Mouse (Mus musculus): ENCODE results near the gene Rufy4. TPM values are rescaled to one million over a fixed set of nuclear protein-coding genes. Genes with fewer than 3 reads are reported as not detected.

Rufy4 gene
- total and polyA plus RNA-seq, 3 experiments, result not detected

- DNase-seq (ENCODE audit: extremely low read depth), result no peak
- in situ Hi-C loops (cut with MboI; ENCODE audit: low pct_ligation_motif_present, low pct_unique_long_range_greater_than_20kb, low sequenced_read_pairs), result no loop called here
- H3K4me2 ChIP-seq (ENCODE audit: insufficient read depth, low read depth, poor library complexity, severe bottlenecking), result no peak overlapping the region
These were observed 50.4 kb downstream of the Rufy4 start for GRCm38 (mm10) chr1:74175731-74176130.

GRCm38 (mm10) chr1:74178618-74179017, 53.3 kb downstream of the Rufy4 start:
- no peak overlapping the region for H3K27ac ChIP-seq (ENCODE audit: insufficient read depth, low read depth)
- dilution Hi-C loops (cut with MboI; ENCODE audit: extremely low pct_ligation_motif_present, extremely low pct_unique_long_range_greater_than_20kb, low sequenced_read_pairs) (no loop called here), in situ Hi-C loops (cut with MboI; ENCODE audit: low pct_ligation_motif_present, low pct_unique_long_range_greater_than_20kb, low sequenced_read_pairs) (no loop called here)
- H3K36me3 ChIP-seq (replicated peaks in 1 of 2; ENCODE audit: control insufficient read depth in 1 of 2, insufficient read depth in 1 of 2, low read length in 1 of 2), result no peaks in the 10 kb centered on the region
- peaks cover 0 to 3% of the 10 kb centered on the region in 2 experiments; a peak in 1 of 4 replicates for H3K4me1 ChIP-seq (ENCODE audit: control insufficient read depth in 1 of 2, insufficient read depth in 2 of 2)
- TF ChIP-seq JUND (conservative IDR thresholded peaks at IDR 0.05; ENCODE audit: low read depth, low read length), result no peak
- no peak for TF ChIP-seq ZC3H11A (IDR thresholded peaks at IDR 0.05; ENCODE audit: low read depth, low read length)
- no peak for TF ChIP-seq POLR2A (IDR thresholded peaks at IDR 0.05; ENCODE audit: low read depth, low read length)
- TF ChIP-seq MAX (IDR thresholded peaks at IDR 0.05; ENCODE audit: low read length), result no peak
- TF ChIP-seq SMC3 (IDR thresholded peaks at IDR 0.05; ENCODE audit: low read depth, low read length), result no peak
- TF ChIP-seq HCFC1 (IDR thresholded peaks at IDR 0.05; ENCODE audit: low read depth, low read length), result no peak
- TF ChIP-seq NELFE (IDR thresholded peaks at IDR 0.05; ENCODE audit: low read depth, low read length), result no peak
- TF ChIP-seq GABPA (IDR thresholded peaks at IDR 0.05; ENCODE audit: insufficient replicate concordance, low read depth, low read length), result no peak
- TF ChIP-seq ZKSCAN1 (IDR thresholded peaks at IDR 0.05; ENCODE audit: borderline replicate concordance, low read depth, low read length), result no peak
- no peak for TF ChIP-seq MXI1 (IDR thresholded peaks at IDR 0.05; ENCODE audit: low read depth, low read length)
- TF ChIP-seq ETS1 (conservative IDR thresholded peaks at IDR 0.05; ENCODE audit: low read depth, low read length), result no peak
- TF ChIP-seq IRF4 (IDR thresholded peaks at IDR 0.05; ENCODE audit: low read depth, low read length), result no peak
- no peaks in the 10 kb centered on the region for H3K9me3 ChIP-seq (replicated peaks; ENCODE audit: low read length)
- H3K9ac ChIP-seq (ENCODE audit: insufficient read depth, low read depth), result no peak overlapping the region
- no peaks in the 10 kb centered on the region for H3K27me3 ChIP-seq (replicated peaks)
- no peak for DNase-seq (ENCODE audit: extremely low read depth)
- H3K4me3 ChIP-seq (replicated peaks in 1 of 3; ENCODE audit: low read depth in 2 of 3, low read length in 2 of 3, poor library complexity in 1 of 3), result no peak overlapping the region
- no peak overlapping the region for H3K4me2 ChIP-seq (ENCODE audit: insufficient read depth, low read depth, poor library complexity, severe bottlenecking)
- H3K79me2 ChIP-seq (replicated peaks; ENCODE audit: control insufficient read depth, extremely low read depth, insufficient read depth, poor library complexity, severe bottlenecking), result no peaks in the 10 kb centered on the region

More at GRCm38 (mm10) chr1:74175731-74176130, 50.4 kb downstream of the Rufy4 start:
- Histone ChIP-seq H3K79me2 (replicated peaks; ENCODE audit: control insufficient read depth, extremely low read depth, insufficient read depth, poor library complexity, severe bottlenecking) (no peaks in the 10 kb centered on the region), H3K27ac (ENCODE audit: insufficient read depth, low read depth) (no peak overlapping the region), H3K36me3 (replicated peaks in 1 of 2; ENCODE audit: control insufficient read depth in 1 of 2, insufficient read depth in 1 of 2, low read length in 1 of 2) (no peaks in the 10 kb centered on the region), H3K4me1 (ENCODE audit: control insufficient read depth in 1 of 2, insufficient read depth in 2 of 2) (no peaks in the 10 kb centered on the region), H3K9me3 (replicated peaks; ENCODE audit: low read length) (no peaks in the 10 kb centered on the region), H3K27me3 (replicated peaks) (peaks cover 12% of the 10 kb centered on the region), H3K9ac (ENCODE audit: insufficient read depth, low read depth) (no peak overlapping the region), H3K4me3 (replicated peaks in 1 of 3; ENCODE audit: low read depth in 2 of 3, low read length in 2 of 3, poor library complexity in 1 of 3) (no peak overlapping the region)
- dilution Hi-C loops (cut with MboI; ENCODE audit: extremely low pct_ligation_motif_present, extremely low pct_unique_long_range_greater_than_20kb, low sequenced_read_pairs), result no loop called here
- TF ChIP-seq PAX5 (IDR thresholded peaks at IDR 0.05; ENCODE audit: low read length), result no peak

DNA sequence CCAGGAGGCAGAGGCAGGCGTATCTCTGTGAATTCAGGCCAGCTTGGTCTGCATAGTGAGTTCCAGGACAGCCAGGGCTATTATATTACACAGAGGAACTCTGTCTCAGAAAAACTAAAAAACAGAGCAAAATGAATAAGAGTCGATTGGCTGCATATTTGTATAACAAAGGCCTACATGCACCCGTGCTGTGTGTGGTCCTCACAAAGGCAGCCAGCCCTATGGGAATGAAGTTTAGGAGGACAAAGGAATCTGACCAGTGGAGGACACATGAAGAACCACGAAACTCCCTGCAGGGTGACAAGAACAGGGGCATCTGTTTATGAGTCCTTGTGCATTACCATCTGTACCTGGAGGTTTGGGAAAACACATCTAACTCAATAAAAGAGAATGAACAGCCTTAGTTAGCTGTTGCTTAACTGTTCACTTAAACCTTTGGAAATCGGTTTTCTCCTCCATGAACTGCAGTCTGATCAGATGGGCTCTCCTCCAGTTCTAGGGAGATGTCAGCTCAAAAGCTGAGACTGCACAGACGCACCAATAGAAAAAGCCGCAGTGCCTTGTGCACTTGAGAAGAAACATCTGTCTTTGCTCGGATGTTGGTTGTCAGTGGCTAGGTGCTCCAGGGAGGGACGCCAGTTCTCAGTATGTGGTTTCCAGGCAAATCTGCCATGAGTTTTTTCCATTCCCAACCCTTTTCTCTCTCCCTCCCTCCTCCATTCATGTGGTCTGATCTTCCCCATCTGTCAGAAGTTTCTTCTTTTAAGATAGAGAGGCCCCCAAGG, 54.5 kb downstream of the Rufy4 start:
- no peak for DNase-seq (ENCODE audit: extremely low read depth)
- dilution Hi-C loops (cut with MboI; ENCODE audit: extremely low pct_ligation_motif_present, extremely low pct_unique_long_range_greater_than_20kb, low sequenced_read_pairs) (no loop called here), in situ Hi-C loops (cut with MboI; ENCODE audit: low pct_ligation_motif_present, low pct_unique_long_range_greater_than_20kb, low sequenced_read_pairs) (no loop called here)
- no peaks in the 10 kb centered on the region for H3K36me3 ChIP-seq (replicated peaks in 1 of 2; ENCODE audit: control insufficient read depth in 1 of 2, insufficient read depth in 1 of 2, low read length in 1 of 2)
- no peak overlapping the region for H3K9ac ChIP-seq (ENCODE audit: insufficient read depth, low read depth)
- no peak overlapping the region for H3K4me2 ChIP-seq (ENCODE audit: insufficient read depth, low read depth, poor library complexity, severe bottlenecking)
- H3K4me1 ChIP-seq (ENCODE audit: control insufficient read depth in 1 of 2, insufficient read depth in 2 of 2), result peaks cover 0 to 3% of the 10 kb centered on the region in 2 experiments; a peak in 1 of 4 replicates
- H3K9me3 ChIP-seq (replicated peaks; ENCODE audit: low read length), result no peaks in the 10 kb centered on the region
- no peaks in the 10 kb centered on the region for H3K79me2 ChIP-seq (replicated peaks; ENCODE audit: control insufficient read depth, extremely low read depth, insufficient read depth, poor library complexity, severe bottlenecking)
- H3K27ac ChIP-seq (ENCODE audit: insufficient read depth, low read depth), result no peak overlapping the region
- TF ChIP-seq USF1 (IDR thresholded peaks at IDR 0.05; ENCODE audit: low read depth, low read length), result no peak
- no peak for TF ChIP-seq UBTF (IDR thresholded peaks at IDR 0.05; ENCODE audit: low read depth, low read length)
- TF ChIP-seq BHLHE40 (IDR thresholded peaks at IDR 0.05; ENCODE audit: low read depth, low read length), result no peak
- TF ChIP-seq MAX (IDR thresholded peaks at IDR 0.05; ENCODE audit: low read length), result no peak
- TF ChIP-seq ZNF384 (IDR thresholded peaks at IDR 0.05; ENCODE audit: low read depth, low read length), result no peak
- TF ChIP-seq ZMIZ1 (IDR thresholded peaks at IDR 0.05; ENCODE audit: low read depth, low read length), result no peak
- TF ChIP-seq ZKSCAN1 (IDR thresholded peaks at IDR 0.05; ENCODE audit: borderline replicate concordance, low read depth, low read length), result no peak
- no peak for TF ChIP-seq MAZ (IDR thresholded peaks at IDR 0.05; ENCODE audit: low read depth, low read length)
- no peak for TF ChIP-seq ETS1 (conservative IDR thresholded peaks at IDR 0.05; ENCODE audit: low read depth, low read length)
- TF ChIP-seq CTCF (conservative IDR thresholded peaks at IDR 0.05 in 1 of 2, IDR thresholded peaks at IDR 0.05 in 1 of 2; ENCODE audit: low read depth in 2 of 2, low read length in 2 of 2), result no peak
- TF ChIP-seq NELFE (IDR thresholded peaks at IDR 0.05; ENCODE audit: low read depth, low read length), result no peak
- TF ChIP-seq RAD21 (IDR thresholded peaks at IDR 0.05; ENCODE audit: low read depth, low read length), result no peak
- no peak for TF ChIP-seq SIN3A (IDR thresholded peaks at IDR 0.05; ENCODE audit: low read length)
- no peak for TF ChIP-seq GABPA (IDR thresholded peaks at IDR 0.05; ENCODE audit: insufficient replicate concordance, low read depth, low read length)
- TF ChIP-seq MYC (IDR thresholded peaks at IDR 0.05; ENCODE audit: low read depth, low read length), result no peak
- TF ChIP-seq MEF2A (IDR thresholded peaks at IDR 0.05; ENCODE audit: borderline replicate concordance, low read depth, low read length), result no peak
- TF ChIP-seq RCOR1 (conservative IDR thresholded peaks at IDR 0.05; ENCODE audit: low read depth, low read length), result no peak
- H3K4me3 ChIP-seq (replicated peaks in 1 of 3; ENCODE audit: low read depth in 2 of 3, low read length in 2 of 3, poor library complexity in 1 of 3), result no peak overlapping the region
- H3K27me3 ChIP-seq (replicated peaks), result no peaks in the 10 kb centered on the region

Data from CH12.LX (cell line).